Mouse (Mus musculus): ENCODE results near the gene Pot1a. TPM values are rescaled to one million over a fixed set of nuclear protein-coding genes. Genes with fewer than 3 reads are reported as not detected.

Pot1a gene
- total RNA-seq, 1 experiment: 22.9 TPM

GRCm38 (mm10) chr6:25699956-25700355 lies 109.1 kb downstream of the Pot1a start:
- Histone ChIP-seq H3K4me3 (ENCODE audit: insufficient read depth in 1 of 2, low read depth in 1 of 2, low read length in 2 of 2, poor library complexity in 1 of 2, severe bottlenecking in 1 of 2) (no peak overlapping the region), H3K4me1 (ENCODE audit: control insufficient read depth in 2 of 2, insufficient read depth in 2 of 2, low read length in 2 of 2, poor library complexity in 1 of 2) (no peaks in the 10 kb centered on the region), H3K9ac (ENCODE audit: insufficient read depth, low read depth, low read length, poor library complexity, severe bottlenecking) (no peak overlapping the region), H3K27ac (ENCODE audit: insufficient read depth, low read depth, low read length, poor library complexity, severe bottlenecking) (no peak overlapping the region), H3K36me3 (ENCODE audit: control insufficient read depth, insufficient read depth, low read length, poor library complexity, severe bottlenecking) (no peaks in the 10 kb centered on the region), H3K9me3 (ENCODE audit: control insufficient read depth, insufficient read depth, low read depth, low read length) (no peaks in the 10 kb centered on the region)
- no peak for TF ChIP-seq MAFK (IDR thresholded peaks at IDR 0.05; ENCODE audit: insufficient read depth, low read depth, low read length)
- TF ChIP-seq ZC3H11A (IDR thresholded peaks at IDR 0.05; ENCODE audit: borderline replicate concordance, low read depth, low read length): no peak
- no peak for TF ChIP-seq ZNF384 (IDR thresholded peaks at IDR 0.05; ENCODE audit: low read depth, low read length)
- TF ChIP-seq CHD2 (IDR thresholded peaks at IDR 0.05; ENCODE audit: low read depth, low read length): no peak
- TF ChIP-seq HCFC1 (IDR thresholded peaks at IDR 0.05; ENCODE audit: borderline replicate concordance, insufficient read depth, low read length): no peak
- DNase-seq (ENCODE audit: low read depth, low spot score): no peak
- in situ Hi-C loops (cut with MboI; ENCODE audit: low sequenced_read_pairs in 2 of 2, unreplicated experiment in 2 of 2): no loop called here

Other genes starting within 250 kb of the Pot1a start
- gene Gpr37, start 118.5 kb downstream of the Pot1a start, total RNA-seq (2012; rRNA removed): not detected in 2 replicates